Mouse (Mus musculus): ENCODE results near the gene Sec14l2.

- TF ChIP-seq CTCF (IDR thresholded peaks at IDR 0.05; ENCODE audit: low read depth) (no peak), EP300 (IDR thresholded peaks at IDR 0.05; ENCODE audit: low read depth) (no peak)
Measured at GRCm38 (mm10) chr11:4104989-4105388, 18.2 kb downstream of the Sec14l2 start.
